Mouse (Mus musculus): ENCODE data around the gene Raet1e.

GRCm38 (mm10) chr10:22308221-22308620 lies 149.9 kb downstream of the Raet1e start:
- TF ChIP-seq CTCF (IDR thresholded peaks at IDR 0.05; ENCODE audit: low read depth): no peak
- no peak for TF ChIP-seq EP300 (IDR thresholded peaks at IDR 0.05; ENCODE audit: low read depth)
